Mouse (Mus musculus) stomach, embryonic 15.5 days (tissue): ENCODE results near the gene Mov10. TPM values are rescaled to one million over a fixed set of nuclear protein-coding genes. Genes with fewer than 3 reads are reported as not detected.
A peak's percentile ranks its signal among the peaks of the same experiment; 100 is the strongest.
"Not testable (repeated sequence)": the region's sequence is repeated elsewhere in the genome, so short reads cannot be mapped to it uniquely, and the experiment has no call there.

Experiments
- ATAC-seq: fragments of 200-750 bp; cut with Nextera tagmentation; 2 replicates; pipeline ENCODE4 v1.8.0; 2017; ENCODE audit warnings: low read depth, moderate number of reproducible peaks, moderate TSS enrichment; ENCODE audit not compliant: insufficient read depth, low FRiP score
- H3K27ac ChIP-seq: fragments of 300-500 bp; sonication (generic); 2 replicates; pipeline ENCODE4 v1.5.1; 2015; ENCODE audit warnings: mild to moderate bottlenecking, inconsistent platforms
- H3K27me3 ChIP-seq: fragments of 300-500 bp; sonication (generic); replicated peaks from 2 replicates; pipeline ENCODE4 v1.6.1; 2015; ENCODE audit warnings: inconsistent platforms
- H3K36me3 ChIP-seq: fragments of 300-500 bp; sonication (generic); 2 replicates; pipeline ENCODE4 v1.6.1; 2015; ENCODE audit warnings: inconsistent platforms
- H3K4me1 ChIP-seq: fragments of 300-500 bp; sonication (generic); 2 replicates; pipeline ENCODE4 v1.6.1; 2015; ENCODE audit warnings: inconsistent platforms
- H3K4me2 ChIP-seq: fragments of 300-500 bp; sonication (generic); 2 replicates; pipeline ENCODE4 v1.6.1; 2015; ENCODE audit warnings: mild to moderate bottlenecking, inconsistent platforms
- H3K4me3 ChIP-seq: fragments of 300-500 bp; sonication (generic); replicated peaks from 2 replicates; pipeline ENCODE4 v1.5.1; 2015; ENCODE audit warnings: inconsistent platforms
- H3K9ac ChIP-seq: fragments of 300-500 bp; sonication (generic); 2 replicates; pipeline ENCODE4 v1.6.1; 2015; ENCODE audit warnings: inconsistent platforms
- H3K9me3 ChIP-seq: fragments of 300-500 bp; sonication (generic); 2 replicates; pipeline ENCODE4 v1.6.1; 2016; ENCODE audit warnings: inconsistent platforms
- WGBS: fragments of 180-500 bp; shearing (Covaris S2); methylation state at CpG from one replicate; pipeline ENCODE4 v1.1.7; 2015; 5-methylcytosine and 5-hydroxymethylcytosine counted together
- polyA plus RNA-seq: library from polyadenylated mRNA; unstranded; fragments of >200 nt; fragmentation: Nextera tagmentation; extraction: Ambion mirVana; gene quantifications from 2 replicates; pipeline ENCODE4 v1.2.1, GENCODE M21; 2015

Mov10 gene
- polyA plus RNA-seq, 1 experiment from 2014 or later: 86.1 TPM

DNA sequence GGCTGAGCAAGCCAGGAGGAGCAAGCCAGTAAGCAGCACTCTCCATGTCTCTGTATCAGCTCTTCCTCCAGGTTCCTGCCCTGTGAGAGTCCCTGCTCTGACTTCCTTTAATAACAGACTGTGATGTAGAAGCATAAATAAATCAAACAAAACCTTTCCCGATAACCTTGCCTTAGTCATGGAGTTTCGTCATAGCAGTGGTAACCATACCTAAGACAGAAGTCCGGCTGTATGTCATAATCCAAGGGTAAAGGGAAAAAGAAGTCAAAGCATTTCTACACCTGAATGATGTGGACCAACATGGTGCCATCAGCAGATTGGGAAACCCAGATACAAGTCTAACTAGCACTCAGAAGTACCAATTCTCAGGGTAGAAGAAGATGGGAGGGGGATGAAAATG is 17.4 kb upstream of the Mov10 start:
- Histone ChIP-seq H3K4me2 (no peak overlapping the region), H3K9ac (no peak overlapping the region), H3K27ac (no peak overlapping the region), H3K27me3 (no peaks in the 10 kb centered on the region), H3K4me1 (no peaks in the 10 kb centered on the region), H3K36me3 (peaks cover 20% of the 10 kb centered on the region), H3K9me3 (no peaks in the 10 kb centered on the region), H3K4me3 (no peak overlapping the region)
- ATAC-seq: no peak
- WGBS: 88% methylated on average over 3 of the region's 3 CpGs

DNA sequence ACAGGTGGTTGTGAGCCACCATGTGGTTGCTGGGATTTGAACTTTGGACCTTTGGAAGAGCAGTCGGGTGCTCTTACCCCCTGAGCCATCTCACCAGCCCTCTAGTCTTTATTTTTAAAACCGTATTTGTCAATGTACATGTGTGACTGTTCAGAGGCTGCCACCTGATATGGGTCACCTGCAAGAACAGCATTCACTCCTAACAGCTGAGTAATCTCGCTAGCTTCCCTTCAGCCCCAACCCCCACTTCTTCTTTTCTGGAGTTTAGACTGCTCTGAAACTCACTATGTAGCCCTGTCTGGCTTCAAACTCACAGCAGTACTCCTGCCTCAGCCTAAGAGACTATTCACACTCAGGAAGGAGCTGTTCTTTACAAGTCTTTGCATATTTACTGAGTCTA is 4.0 kb upstream of the Mov10 start:
- WGBS: 72% methylated on average over 3 of the region's 3 CpGs

DNA sequence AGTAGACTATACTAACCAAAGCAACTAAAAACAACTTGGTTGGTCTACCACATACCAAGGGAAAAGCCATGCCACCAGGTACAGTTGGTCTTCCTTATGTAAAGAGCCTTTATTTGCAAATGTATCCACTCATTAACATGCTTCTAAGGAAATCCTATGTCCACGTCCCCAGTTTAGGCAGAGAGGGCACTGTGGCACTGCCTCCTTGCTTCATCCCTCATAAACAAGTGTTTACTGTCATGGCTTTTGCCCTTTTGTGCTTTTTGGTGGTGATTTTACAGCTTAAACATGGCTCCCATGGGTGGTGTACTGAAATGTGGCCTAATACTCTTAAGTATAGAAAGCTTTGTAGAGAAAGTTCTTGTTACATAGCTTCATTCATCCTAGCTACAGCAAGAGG is 2.1 kb upstream of the Mov10 start:
- Histone ChIP-seq H3K9ac (no peak overlapping the region), H3K36me3 (no peaks in the 10 kb centered on the region; the same call in 1 of the 2 replicates)
- WGBS: 71% methylated on average over 1 of the region's 1 CpGs

More for the DNA sequence above, 4.0 kb upstream of the Mov10 start:
- Histone ChIP-seq H3K36me3 (peaks cover 9% of the 10 kb centered on the region; the same call in 1 of the 2 replicates), H3K27me3 (no peaks in the 10 kb centered on the region), H3K4me2 (no peak overlapping the region), H3K4me1 (peaks cover 3% of the 10 kb centered on the region; the same call in 1 of the 2 replicates), H3K4me3 (no peak overlapping the region), H3K27ac (no peak overlapping the region), H3K9ac (no peak overlapping the region), H3K9me3 (no peaks in the 10 kb centered on the region)
- ATAC-seq: no peak

DNA sequence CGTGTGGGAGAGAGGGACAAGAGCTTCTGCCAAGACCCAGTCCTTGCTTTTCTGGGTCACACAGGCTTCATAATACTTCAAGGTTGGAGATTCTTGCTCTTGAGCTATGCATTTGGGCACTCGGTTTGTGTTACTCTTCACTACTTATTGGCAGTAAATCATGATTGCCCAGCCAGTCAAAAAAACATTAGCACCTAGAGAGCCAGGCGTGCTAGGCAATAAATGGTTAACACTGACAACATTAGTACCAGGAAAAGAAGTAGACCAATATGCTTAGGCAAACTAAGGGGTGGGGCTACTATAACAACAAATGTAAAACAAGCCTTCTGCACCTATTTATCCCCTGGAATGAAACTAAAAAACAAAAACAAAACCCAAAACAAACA is 379 bp upstream of the Mov10 start:
- Histone ChIP-seq H3K9me3 (no peaks in the 10 kb centered on the region), H3K27me3 (no peaks in the 10 kb centered on the region), H3K4me1 (peaks cover 12% of the 10 kb centered on the region; the same call in 1 of the 2 replicates), H3K36me3 (no peaks in the 10 kb centered on the region), H3K9ac (no peak overlapping the region), H3K4me2 (peak overlapping the region; percentile 55), H3K4me3 (peak overlapping the region; percentile 91), H3K27ac (peak overlapping the region; percentile 95)
- ATAC-seq: no peak
- WGBS: 4% methylated on average over 3 of the region's 3 CpGs

More for the DNA sequence above, 2.1 kb upstream of the Mov10 start:
- H3K4me1 ChIP-seq: peaks cover 12% of the 10 kb centered on the region; the same call in 1 of the 2 replicates
- H3K9me3 ChIP-seq: no peaks in the 10 kb centered on the region
- no peak for ATAC-seq
- no peaks in the 10 kb centered on the region for H3K27me3 ChIP-seq
- no peak overlapping the region for H3K4me3 ChIP-seq
- H3K4me2 ChIP-seq: no peak overlapping the region
- no peak overlapping the region for H3K27ac ChIP-seq

DNA sequence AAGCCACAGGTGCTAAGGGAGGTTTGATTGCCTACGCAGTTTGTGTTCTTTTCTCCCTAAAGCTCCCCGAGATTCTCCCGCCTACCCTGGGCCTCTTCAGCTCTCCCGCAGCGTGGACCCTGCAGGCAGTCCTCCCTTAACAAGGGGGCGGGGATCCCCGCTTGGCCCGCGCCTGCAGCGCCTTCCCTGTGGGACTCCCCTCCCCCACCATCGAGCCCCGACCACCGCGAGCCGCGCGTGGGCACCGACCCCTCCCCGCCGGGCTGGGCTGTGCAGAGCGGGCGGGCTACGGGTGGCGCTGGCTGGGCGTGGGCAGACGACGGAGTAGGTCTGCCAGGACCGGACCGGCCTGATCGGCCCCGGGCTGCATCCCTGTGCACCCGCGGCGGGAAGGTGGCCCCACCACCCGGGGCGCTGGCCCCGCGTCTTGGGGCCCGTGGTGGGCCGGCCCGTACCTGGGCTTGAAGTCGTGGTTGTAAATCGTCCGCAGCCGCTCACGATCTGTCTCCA is 827 bp downstream of the Mov10 start:
- peak overlapping the region; percentile 55 for H3K4me2 ChIP-seq
- peak; percentile 69 for ATAC-seq
- H3K36me3 ChIP-seq: no peaks in the 10 kb centered on the region; the same call in 1 of the 2 replicates
- H3K4me3 ChIP-seq: peak overlapping the region; percentile 91
- H3K9ac ChIP-seq: peak overlapping the region; percentile 78
- H3K9me3 ChIP-seq: no peaks in the 10 kb centered on the region
- WGBS: under 1% methylated on average over 44 of the region's 46 CpGs
- H3K27me3 ChIP-seq: no peaks in the 10 kb centered on the region
- peaks cover 12% of the 10 kb centered on the region; the same call in 1 of the 2 replicates for H3K4me1 ChIP-seq
- H3K27ac ChIP-seq: peak overlapping the region; percentile 95

DNA sequence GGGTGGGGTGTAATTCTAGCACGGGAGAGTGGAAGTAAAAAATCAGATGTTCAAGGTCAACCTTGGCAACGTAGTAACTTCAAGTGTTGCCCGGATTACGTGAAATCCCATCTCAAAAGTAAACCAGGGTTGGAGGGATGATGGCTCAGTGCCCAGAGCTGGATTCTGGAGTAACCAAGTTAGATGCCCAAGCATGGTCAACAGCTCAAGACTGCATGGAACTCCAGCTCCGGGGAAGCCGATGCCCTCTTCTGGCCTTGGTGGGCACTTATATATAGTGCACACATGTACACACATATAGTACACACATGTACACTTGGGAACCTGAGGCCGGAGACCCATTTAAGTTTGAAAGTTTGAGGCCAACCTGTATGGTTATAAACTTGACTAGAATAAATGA is 2.2 kb downstream of the Mov10 start:
- Histone ChIP-seq H3K4me2 (no peak overlapping the region), H3K36me3 (no peaks in the 10 kb centered on the region; the same call in 1 of the 2 replicates), H3K4me1 (peaks cover 17% of the 10 kb centered on the region; the same call in 1 of the 2 replicates), H3K4me3 (no peak overlapping the region), H3K27ac (no peak overlapping the region), H3K9me3 (no peaks in the 10 kb centered on the region), H3K9ac (no peak overlapping the region), H3K27me3 (no peaks in the 10 kb centered on the region)
- ATAC-seq: no peak
- WGBS: 87% methylated on average over 7 of the region's 7 CpGs

DNA sequence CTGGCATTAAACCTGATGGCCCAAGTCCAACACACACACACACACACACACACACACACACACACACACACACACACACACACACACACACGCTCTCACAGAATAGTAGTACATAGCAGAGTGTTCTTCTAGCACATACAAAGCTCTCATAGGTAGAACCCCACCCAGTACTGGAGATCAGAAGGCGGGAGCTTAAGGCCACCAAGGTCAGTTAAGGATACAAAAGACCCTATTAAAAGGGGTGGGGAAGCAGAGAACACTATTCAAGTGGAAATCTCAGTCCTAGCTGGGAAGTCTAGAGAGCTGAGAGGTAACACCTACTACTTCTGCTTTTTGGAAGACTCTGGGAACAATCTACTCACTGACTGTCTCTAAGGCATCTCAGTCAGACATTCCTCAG is 3.0 kb downstream of the Mov10 start:
- H3K9ac ChIP-seq: no peak overlapping the region
- no peak overlapping the region for H3K4me2 ChIP-seq
- no peak overlapping the region for H3K4me3 ChIP-seq
- no peaks in the 10 kb centered on the region for H3K9me3 ChIP-seq
- no peaks in the 10 kb centered on the region for H3K27me3 ChIP-seq
- H3K27ac ChIP-seq: no peak overlapping the region
- peaks cover 17% of the 10 kb centered on the region; the same call in 1 of the 2 replicates for H3K4me1 ChIP-seq
- 77% methylated on average over 2 of the region's 2 CpGs for WGBS
- no peak for ATAC-seq
- H3K36me3 ChIP-seq: no peaks in the 10 kb centered on the region; the same call in 1 of the 2 replicates

DNA sequence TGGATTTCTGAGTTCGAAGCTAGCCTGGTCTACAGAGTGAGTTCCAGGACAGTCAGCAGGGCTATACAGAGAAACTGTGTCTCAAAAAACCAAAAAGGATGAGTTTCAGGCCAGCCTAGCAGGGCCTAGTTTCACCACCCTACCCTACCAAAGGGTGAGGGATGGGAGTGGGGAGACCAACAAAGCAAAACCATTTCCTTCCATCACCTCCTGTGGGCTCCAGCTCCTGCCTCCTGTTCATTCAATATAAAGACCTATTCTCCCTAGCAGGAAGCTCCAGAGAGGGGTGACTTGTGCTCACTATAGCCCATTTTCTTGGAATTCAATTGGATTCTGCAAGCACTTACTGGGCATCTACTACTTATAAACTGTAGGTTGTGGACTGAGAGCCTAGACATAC is 3.6 kb downstream of the Mov10 start:
- Histone ChIP-seq H3K27me3 (no peaks in the 10 kb centered on the region), H3K27ac (no peak overlapping the region), H3K9me3 (no peaks in the 10 kb centered on the region), H3K36me3 (no peaks in the 10 kb centered on the region; the same call in 1 of the 2 replicates), H3K9ac (no peak overlapping the region), H3K4me3 (no peak overlapping the region), H3K4me1 (peaks cover 17% of the 10 kb centered on the region; the same call in 1 of the 2 replicates), H3K4me2 (no peak overlapping the region)
- no peak for ATAC-seq
- 93% methylated on average over 1 of the region's 1 CpGs for WGBS

DNA sequence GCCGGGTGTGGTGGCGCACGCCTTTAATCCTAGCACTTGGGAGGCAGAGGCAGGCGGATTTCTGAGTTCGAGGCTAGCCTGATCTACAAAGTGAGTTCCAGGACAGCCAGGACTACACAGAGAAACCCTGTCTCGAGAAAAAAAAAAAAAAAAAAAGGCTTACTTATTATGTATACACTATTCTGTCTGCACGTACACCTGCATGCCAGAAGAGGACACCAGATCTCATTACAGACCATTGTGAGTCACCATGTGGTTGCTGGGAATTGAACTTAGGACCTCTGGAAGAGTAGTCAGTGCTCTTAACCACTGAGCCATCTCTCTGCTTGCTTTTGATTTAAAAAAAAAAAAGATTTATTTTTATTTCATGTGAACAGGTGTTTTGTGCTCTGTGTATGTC is 5.1 kb downstream of the Mov10 start:
- WGBS: 83% methylated on average over 7 of the region's 7 CpGs

DNA sequence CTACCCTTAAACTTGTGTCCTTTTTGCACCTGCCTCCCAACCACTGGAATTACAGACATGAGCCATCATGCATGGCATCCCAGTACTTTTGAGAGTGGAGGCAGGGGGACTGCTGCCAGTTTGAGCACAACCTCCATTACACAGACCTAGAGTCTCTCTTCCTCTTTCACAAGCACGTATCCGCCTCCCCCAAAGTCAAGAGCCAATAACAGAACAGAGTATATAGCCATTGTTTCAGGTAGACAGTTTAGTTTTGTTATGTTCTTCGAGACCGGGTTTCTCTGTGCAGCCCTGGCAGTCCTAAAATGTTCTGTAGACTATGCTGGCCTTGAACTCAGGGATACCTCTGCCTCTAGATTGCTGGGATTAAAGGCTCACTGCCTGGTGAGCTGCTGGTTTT is 6.1 kb downstream of the Mov10 start:
- H3K9me3 ChIP-seq: no peaks in the 10 kb centered on the region
- 69% methylated on average over 4 of the region's 4 CpGs for WGBS
- H3K36me3 ChIP-seq: no peaks in the 10 kb centered on the region; the same call in 1 of the 2 replicates
- peaks cover 13% of the 10 kb centered on the region; the same call in 1 of the 2 replicates for H3K4me1 ChIP-seq
- H3K27me3 ChIP-seq: no peaks in the 10 kb centered on the region
- H3K9ac ChIP-seq: no peak overlapping the region
- ATAC-seq: no peak
- H3K27ac ChIP-seq: no peak overlapping the region; the same call in 1 of the 2 replicates
- H3K4me2 ChIP-seq: no peak overlapping the region
- no peak overlapping the region for H3K4me3 ChIP-seq

More for the DNA sequence above, 5.1 kb downstream of the Mov10 start:
- ATAC-seq, H3K27me3 ChIP-seq, H3K9me3 ChIP-seq, H3K4me3 ChIP-seq, H3K27ac ChIP-seq, H3K4me2 ChIP-seq, H3K36me3 ChIP-seq, H3K9ac ChIP-seq: not testable (repeated sequence)
- peaks cover 13% of the 10 kb centered on the region; the same call in 1 of the 2 replicates for H3K4me1 ChIP-seq

DNA sequence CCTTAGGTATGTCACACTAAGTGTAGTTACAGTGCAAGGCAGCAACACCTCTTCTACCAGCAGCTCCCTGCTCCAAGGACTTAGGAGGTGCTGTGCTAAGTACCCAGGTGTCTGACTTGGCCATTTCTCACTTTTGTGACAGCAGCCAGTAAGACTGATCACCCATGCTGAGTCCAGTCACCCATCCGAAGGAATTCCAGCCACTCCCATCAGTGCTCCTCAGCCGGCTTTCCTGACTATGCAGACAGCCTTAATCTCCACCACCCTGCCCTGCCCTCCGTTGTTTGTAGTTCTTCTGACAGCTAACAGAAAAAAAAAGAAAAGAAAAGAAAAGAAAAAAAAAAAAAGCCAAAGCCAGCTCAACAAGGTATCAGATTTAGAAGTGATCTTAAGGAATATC is 6.6 kb downstream of the Mov10 start:
- Histone ChIP-seq H3K27me3 (no peaks in the 10 kb centered on the region), H3K4me1 (peaks cover 9% of the 10 kb centered on the region; the same call in 1 of the 2 replicates), H3K9me3 (no peaks in the 10 kb centered on the region), H3K4me3 (no peak overlapping the region), H3K36me3 (no peaks in the 10 kb centered on the region; the same call in 1 of the 2 replicates), H3K4me2 (no peak overlapping the region), H3K9ac (no peak overlapping the region), H3K27ac (no peak overlapping the region)
- 44% methylated on average over 3 of the region's 3 CpGs for WGBS
- peak; percentile 72 for ATAC-seq

DNA sequence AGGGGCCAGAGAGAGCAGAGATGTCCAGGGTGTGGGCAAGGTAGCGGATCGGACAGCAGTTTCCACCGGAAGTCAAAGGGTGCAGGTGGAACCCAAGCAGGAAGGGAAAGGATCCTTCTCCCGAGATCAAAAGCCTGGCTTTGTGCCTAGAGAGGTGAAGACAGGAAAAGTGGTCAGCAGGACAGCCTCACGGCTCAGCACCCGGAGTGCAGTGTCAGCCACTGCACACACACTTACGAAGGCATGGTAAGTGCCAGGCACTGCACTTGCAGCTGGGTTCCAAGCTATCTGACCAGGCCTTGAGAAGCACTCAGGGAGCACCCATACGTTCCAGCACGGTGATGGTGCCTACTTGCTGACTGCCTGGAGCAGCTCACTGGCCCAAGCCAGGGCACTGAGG is 12.8 kb downstream of the Mov10 start:
- no peak for ATAC-seq
- Histone ChIP-seq H3K9me3 (no peaks in the 10 kb centered on the region), H3K27me3 (no peaks in the 10 kb centered on the region), H3K4me1 (no peaks in the 10 kb centered on the region), H3K9ac (no peak overlapping the region), H3K4me3 (no peak overlapping the region), H3K36me3 (peaks cover 28% of the 10 kb centered on the region), H3K27ac (no peak overlapping the region), H3K4me2 (no peak overlapping the region)
- WGBS: 75% methylated on average over 9 of the region's 9 CpGs
